Mouse (Mus musculus): ENCODE data around the gene Tgfa. TPM values are rescaled to one million over a fixed set of nuclear protein-coding genes. Genes with fewer than 3 reads are reported as not detected.

Gene Tgfa
- polyA plus RNA-seq, 1 experiment from 2014 or later, result 4.9 TPM

GRCm38 (mm10) chr6:86203101-86203500 is 8.1 kb downstream of the Tgfa start:
- ATAC-seq (ENCODE audit: insufficient read depth) (no peak), DNase-seq (no peak)
- Histone ChIP-seq H3K9me3 (ENCODE audit: low read depth, low read length) (no peaks in the 10 kb centered on the region), H3K27me3 (ENCODE audit: insufficient read depth, low read length) (peaks cover 6% of the 10 kb centered on the region; the same call in 1 of the 2 replicates), H3K4me2 (no peak overlapping the region), H3K4me1 (ENCODE audit: insufficient read depth) (no peaks in the 10 kb centered on the region), H3K27ac (ENCODE audit: low read depth) (no peak overlapping the region), H3K36me3 (ENCODE audit: insufficient read depth) (no peaks in the 10 kb centered on the region), H3K4me3 (ENCODE audit: low read depth, low read length) (no peak overlapping the region), H3K9ac (no peak overlapping the region)
- no peak for TF ChIP-seq CTCF (IDR thresholded peaks at IDR 0.05; ENCODE audit: low read depth)
- WGBS, result 76% methylated on average over 7 of the region's 7 CpGs

GRCm38 (mm10) chr6:86206014-86206413 is 11.0 kb downstream of the Tgfa start:
- no peak for TF ChIP-seq CTCF (IDR thresholded peaks at IDR 0.05; ENCODE audit: low read depth)
- 83% methylated on average over 6 of the region's 6 CpGs for WGBS
- no peak for ATAC-seq (ENCODE audit: insufficient read depth)

GRCm38 (mm10) chr6:86206985-86207384 is 12.0 kb downstream of the Tgfa start:
- Histone ChIP-seq H3K4me2 (no peak overlapping the region), H3K4me3 (ENCODE audit: low read depth, low read length) (no peak overlapping the region), H3K9ac (no peak overlapping the region), H3K27ac (ENCODE audit: low read depth) (no peak overlapping the region), H3K4me1 (ENCODE audit: insufficient read depth) (no peaks in the 10 kb centered on the region), H3K36me3 (ENCODE audit: insufficient read depth) (no peaks in the 10 kb centered on the region), H3K9me3 (ENCODE audit: low read depth, low read length) (no peaks in the 10 kb centered on the region), H3K27me3 (ENCODE audit: insufficient read depth, low read length) (no peaks in the 10 kb centered on the region)
- 78% methylated on average over 12 of the region's 12 CpGs for WGBS
- ATAC-seq (ENCODE audit: insufficient read depth) (no peak), DNase-seq (no peak)
- no peak for TF ChIP-seq CTCF (IDR thresholded peaks at IDR 0.05; ENCODE audit: low read depth)

More at GRCm38 (mm10) chr6:86206014-86206413, 11.0 kb downstream of the Tgfa start:
- H3K36me3 ChIP-seq (ENCODE audit: insufficient read depth), result no peaks in the 10 kb centered on the region
- DNase-seq, result no peak
- H3K9ac ChIP-seq, result no peak overlapping the region
- H3K4me2 ChIP-seq, result no peak overlapping the region
- no peaks in the 10 kb centered on the region for H3K4me1 ChIP-seq (ENCODE audit: insufficient read depth)
- no peaks in the 10 kb centered on the region for H3K9me3 ChIP-seq (ENCODE audit: low read depth, low read length)
- no peak overlapping the region for H3K27ac ChIP-seq (ENCODE audit: low read depth)
- no peaks in the 10 kb centered on the region for H3K27me3 ChIP-seq (ENCODE audit: insufficient read depth, low read length)
- H3K4me3 ChIP-seq (ENCODE audit: low read depth, low read length), result no peak overlapping the region

GRCm38 (mm10) chr6:86209133-86210016 is 14.4 kb downstream of the Tgfa start:
- Histone ChIP-seq H3K4me1 (ENCODE audit: insufficient read depth) (no peaks in the 10 kb centered on the region), H3K27me3 (ENCODE audit: insufficient read depth, low read length) (no peaks in the 10 kb centered on the region), H3K27ac (ENCODE audit: low read depth) (no peak overlapping the region), H3K9me3 (ENCODE audit: low read depth, low read length) (no peaks in the 10 kb centered on the region), H3K4me3 (ENCODE audit: low read depth, low read length) (no peak overlapping the region), H3K9ac (no peak overlapping the region), H3K36me3 (ENCODE audit: insufficient read depth) (no peaks in the 10 kb centered on the region), H3K4me2 (peak overlapping the region; percentile 41)
- no peak; the same call in 1 of the 2 replicates for ATAC-seq (ENCODE audit: insufficient read depth)
- no peak for DNase-seq
- TF ChIP-seq CTCF (IDR thresholded peaks at IDR 0.05; ENCODE audit: low read depth), result no peak
- WGBS, result 34% methylated on average over 17 of the region's 17 CpGs

- H3K36me3 ChIP-seq (ENCODE audit: insufficient read depth), result no peaks in the 10 kb centered on the region
- no peak overlapping the region for H3K9ac ChIP-seq
- WGBS, result 35% methylated on average over 6 of the region's 6 CpGs
- no peak overlapping the region for H3K27ac ChIP-seq (ENCODE audit: low read depth)
- no peak for TF ChIP-seq CTCF (IDR thresholded peaks at IDR 0.05; ENCODE audit: low read depth)
- H3K4me3 ChIP-seq (ENCODE audit: low read depth, low read length), result no peak overlapping the region
- no peaks in the 10 kb centered on the region for H3K4me1 ChIP-seq (ENCODE audit: insufficient read depth)
- no peaks in the 10 kb centered on the region for H3K27me3 ChIP-seq (ENCODE audit: insufficient read depth, low read length)
- H3K4me2 ChIP-seq, result peak overlapping the region; percentile 41
- no peaks in the 10 kb centered on the region for H3K9me3 ChIP-seq (ENCODE audit: low read depth, low read length)
- no peak for ATAC-seq (ENCODE audit: insufficient read depth)
- DNase-seq, result no peak
These were observed 15.0 kb downstream of the Tgfa start for GRCm38 (mm10) chr6:86210017-86210408.

GRCm38 (mm10) chr6:86210619-86211018 is 15.6 kb downstream of the Tgfa start:
- no peaks in the 10 kb centered on the region for H3K4me1 ChIP-seq (ENCODE audit: insufficient read depth)
- WGBS, result 73% methylated on average over 3 of the region's 3 CpGs

GRCm38 (mm10) chr6:86211081-86211763 is 16.2 kb downstream of the Tgfa start:
- ATAC-seq (ENCODE audit: insufficient read depth), result no peak
- Histone ChIP-seq H3K4me2 (no peak overlapping the region), H3K4me3 (ENCODE audit: low read depth, low read length) (no peak overlapping the region), H3K9me3 (ENCODE audit: low read depth, low read length) (no peaks in the 10 kb centered on the region), H3K4me1 (ENCODE audit: insufficient read depth) (no peaks in the 10 kb centered on the region), H3K9ac (no peak overlapping the region), H3K27ac (ENCODE audit: low read depth) (no peak overlapping the region; the same call in 1 of the 2 replicates), H3K27me3 (ENCODE audit: insufficient read depth, low read length) (no peaks in the 10 kb centered on the region), H3K36me3 (ENCODE audit: insufficient read depth) (no peaks in the 10 kb centered on the region)
- DNase-seq, result no peak
- no peak for TF ChIP-seq CTCF (IDR thresholded peaks at IDR 0.05; ENCODE audit: low read depth)
- 68% methylated on average over 12 of the region's 12 CpGs for WGBS

More at GRCm38 (mm10) chr6:86210619-86211018, 15.6 kb downstream of the Tgfa start:
- DNase-seq (no peak), ATAC-seq (ENCODE audit: insufficient read depth) (no peak)
- Histone ChIP-seq H3K9me3 (ENCODE audit: low read depth, low read length) (no peaks in the 10 kb centered on the region), H3K4me2 (no peak overlapping the region), H3K27me3 (ENCODE audit: insufficient read depth, low read length) (no peaks in the 10 kb centered on the region), H3K27ac (ENCODE audit: low read depth) (no peak overlapping the region), H3K9ac (no peak overlapping the region), H3K4me3 (ENCODE audit: low read depth, low read length) (no peak overlapping the region), H3K36me3 (ENCODE audit: insufficient read depth) (no peaks in the 10 kb centered on the region)
- TF ChIP-seq CTCF (IDR thresholded peaks at IDR 0.05; ENCODE audit: low read depth), result no peak

All from lung, embryonic 14.5 days (tissue).